Mouse (Mus musculus) testis, postnatal 14 days (tissue): ENCODE results near the gene Ikbip.
A peak's percentile ranks its signal among the peaks of the same experiment; 100 is the strongest.

Experiments
- DNase-seq: peaks from one replicate; pipeline ENCODE4 v3.0.0; 2021; ENCODE audit warnings: low spot score

Gene Ikbip

GRCm38 (mm10) chr10:91116958-91117357 lies 34.2 kb downstream of the Ikbip start:
- DNase-seq: no peak

- no peak for DNase-seq
Measured at GRCm38 (mm10) chr10:91122646-91123045, 39.9 kb downstream of the Ikbip start.

GRCm38 (mm10) chr10:91123281-91123827 lies 40.6 kb downstream of the Ikbip start:
- no peak for DNase-seq

- DNase-seq: peak; percentile 99
Measured at GRCm38 (mm10) chr10:91123828-91124822, 41.4 kb downstream of the Ikbip start, which contains the start of gene Slc25a3. Gene Slc25a3 (minus strand): TSS chr10:91124059.

- DNase-seq: no peak
Measured at GRCm38 (mm10) chr10:91126618-91127355, 44.0 kb downstream of the Ikbip start.

- DNase-seq: no peak
Measured at GRCm38 (mm10) chr10:91127395-91127794, 44.7 kb downstream of the Ikbip start.

GRCm38 (mm10) chr10:91128551-91129160 lies 45.9 kb downstream of the Ikbip start:
- no peak for DNase-seq

- DNase-seq: no peak
Measured at GRCm38 (mm10) chr10:91130792-91131191, 48.1 kb downstream of the Ikbip start.

- DNase-seq: no peak
Measured at GRCm38 (mm10) chr10:91131565-91131964, 48.8 kb downstream of the Ikbip start.

- no peak for DNase-seq
Measured at GRCm38 (mm10) chr10:91135302-91135972, 52.7 kb downstream of the Ikbip start.

GRCm38 (mm10) chr10:91137400-91137799 lies 54.7 kb downstream of the Ikbip start:
- no peak for DNase-seq

- DNase-seq: no peak
Measured at GRCm38 (mm10) chr10:91138317-91138716, 55.6 kb downstream of the Ikbip start.

- no peak for DNase-seq
Measured at GRCm38 (mm10) chr10:91139148-91139766, 56.5 kb downstream of the Ikbip start.

- no peak for DNase-seq
Measured at GRCm38 (mm10) chr10:91141564-91141963, 58.8 kb downstream of the Ikbip start.

- no peak for DNase-seq
Measured at GRCm38 (mm10) chr10:91142654-91143191, 60.0 kb downstream of the Ikbip start.

- no peak for DNase-seq
Measured at GRCm38 (mm10) chr10:91143313-91144230, 60.8 kb downstream of the Ikbip start.

- no peak for DNase-seq
Measured at GRCm38 (mm10) chr10:91145413-91145812, 62.7 kb downstream of the Ikbip start.
